Mouse (Mus musculus) CD8-positive naive resting alpha-beta T cell, adult 57 days (primary cell): ENCODE results near the gene Bbs5. TPM values are rescaled to one million over a fixed set of nuclear protein-coding genes. Genes with fewer than 3 reads are reported as not detected.

Source experiments
- total RNA-seq: library from RNA; stranded (reverse); gene quantifications from one replicate; pipeline ENCODE4 v1.2.4, GENCODE M21; 2023

Gene Bbs5
- total RNA-seq: 1.2 TPM

GRCm38 (mm10) chr2:69646726-69647490 lies at the start of gene Bbs5:
Bbs5 (plus strand) TSS chr2:69647171.

DNA sequence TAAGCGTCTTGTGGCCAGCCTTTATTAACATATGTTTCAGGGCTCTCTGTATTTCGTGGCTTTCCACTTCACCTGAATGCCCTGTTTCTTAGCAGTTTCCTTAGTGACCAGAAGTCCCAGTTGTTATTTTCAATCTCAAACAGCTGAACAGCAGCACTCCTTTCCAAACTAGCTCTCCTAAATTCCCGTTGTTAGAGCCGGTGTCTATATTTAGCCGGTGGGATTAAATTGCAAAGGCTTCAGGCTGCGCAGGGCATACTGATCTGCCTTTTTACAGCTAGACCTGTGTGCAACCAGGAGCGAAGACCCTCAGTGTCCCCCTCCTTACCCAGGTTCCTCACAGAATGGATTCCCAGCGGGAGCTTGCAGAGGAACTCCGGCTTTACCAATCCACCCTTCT lies 22.9 kb downstream of the Bbs5 start, which contains the start of gene Klhl41:
Gene Klhl41, plus strand, starts transcription at position 268 of the 400 bp plus-strand sequence.

DNA sequence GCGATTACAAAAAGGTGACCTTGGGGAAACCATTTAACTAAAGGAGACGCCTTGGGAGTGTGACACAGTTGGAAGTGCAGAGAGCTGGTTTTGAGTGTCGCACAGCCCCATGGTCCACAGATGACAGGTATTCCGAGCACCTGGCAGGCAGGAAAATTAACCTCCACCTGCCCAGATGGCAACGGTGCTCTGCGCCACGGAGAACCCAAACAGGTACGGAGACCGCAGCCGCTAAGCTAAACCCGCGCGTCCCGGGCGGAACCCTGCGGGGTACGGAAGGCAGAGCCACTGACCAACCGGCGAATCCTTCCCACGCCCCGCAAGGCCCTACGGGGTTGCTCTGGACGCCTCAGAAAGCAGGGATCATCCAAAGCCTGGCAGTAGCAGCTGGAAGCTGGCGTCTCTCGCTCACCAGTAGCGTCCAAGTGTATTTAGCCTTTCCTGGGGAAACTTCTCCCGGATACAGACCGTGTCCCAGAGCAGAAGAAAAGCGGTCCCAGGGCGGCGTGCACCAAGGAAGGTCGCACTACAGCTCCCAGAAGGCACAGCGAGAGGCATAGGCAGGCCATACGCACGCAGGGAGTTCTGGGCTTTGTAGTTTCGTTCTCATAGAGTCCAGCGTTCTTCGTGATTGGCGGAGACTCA lies 66.1 kb downstream of the Bbs5 start, which contains the start of gene Fastkd1:
Gene Fastkd1, minus strand, starts transcription at position 536 of the 645 bp plus-strand sequence.

Other genes starting within 250 kb of the Bbs5 start
- not detected for gene Lrp2, start 61.1 kb upstream of the Bbs5 start, total RNA-seq
- 0.64 TPM for gene Klhl41, start 22.9 kb downstream of the Bbs5 start, total RNA-seq
- gene Fastkd1, start 66.3 kb downstream of the Bbs5 start, total RNA-seq: 18.5 TPM
- 88.9 TPM for gene Ppig, start 75.4 kb downstream of the Bbs5 start, total RNA-seq
- 4.1 TPM for gene Ccdc173, start 142.4 kb downstream of the Bbs5 start, total RNA-seq
- gene Phospho2, start 142.5 kb downstream of the Bbs5 start, total RNA-seq: 22.1 TPM
- not detected for gene Klhl23, start 174.8 kb downstream of the Bbs5 start, total RNA-seq
- gene Ssb, start 214.4 kb downstream of the Bbs5 start, total RNA-seq: 190 TPM
- gene Mettl5, start 238.4 kb downstream of the Bbs5 start, total RNA-seq: 17.8 TPM